Mouse (Mus musculus): ENCODE data around the gene Rptor.

- TF ChIP-seq POLR2A (IDR thresholded peaks at IDR 0.05; ENCODE audit: control insufficient read depth in 1 of 2, insufficient read depth in 1 of 2, low read depth in 1 of 2, low read length in 2 of 2, poor library complexity in 1 of 2): no peak; a peak in 1 of 4 replicates
- no peak for TF ChIP-seq CTCF (IDR thresholded peaks at IDR 0.05 in 2 of 3, conservative IDR thresholded peaks at IDR 0.05 in 1 of 3; ENCODE audit: control insufficient read depth in 1 of 3, insufficient read depth in 1 of 3, low read depth in 2 of 3, low read length in 3 of 3, poor library complexity in 1 of 3, severe bottlenecking in 1 of 3)
- no peak for TF ChIP-seq EP300 (IDR thresholded peaks at IDR 0.05; ENCODE audit: low read depth in 1 of 2, low read length in 2 of 2)
- TF ChIP-seq USF1 (IDR thresholded peaks at IDR 0.05; ENCODE audit: low read depth, low read length): no peak
- no peak for TF ChIP-seq ZMIZ1 (IDR thresholded peaks at IDR 0.05; ENCODE audit: low read depth, low read length)
- no peak for TF ChIP-seq KAT2A (conservative IDR thresholded peaks at IDR 0.05; ENCODE audit: low read depth, low read length)
- TF ChIP-seq MEF2A (IDR thresholded peaks at IDR 0.05; ENCODE audit: extremely low read depth, insufficient replicate concordance, low read depth, low read length, poor library complexity, severe bottlenecking): no peak
- no peak for TF ChIP-seq MAX (IDR thresholded peaks at IDR 0.05; ENCODE audit: low read length)
- TF ChIP-seq ELF1 (IDR thresholded peaks at IDR 0.05; ENCODE audit: low read depth, low read length): no peak
- no peak for TF ChIP-seq BHLHE40 (IDR thresholded peaks at IDR 0.05; ENCODE audit: borderline replicate concordance, low read depth, low read length)
Observed at GRCm38 (mm10) chr11:119913935-119914314, 311.2 kb downstream of the Rptor start.

All from MEL (cell line).